Mouse (Mus musculus) stomach, postnatal 0 days (tissue): ENCODE results near the gene Ints12.

Experiments
- CTCF ChIP-seq: IDR thresholded peaks from 2 replicates; pipeline ENCODE4 v1.5.1; 2016; ENCODE audit warnings: antibody characterized with exemption, low read depth, mild to moderate bottlenecking, moderate library complexity
- EP300 ChIP-seq: optimal IDR thresholded peaks from 2 replicates; pipeline ENCODE3; 2016; ENCODE audit warnings: antibody characterized with exemption

- no peak for TF ChIP-seq EP300
- no peak for TF ChIP-seq CTCF
Measured at GRCm38 (mm10) chr3:133152831-133153230, 61.2 kb downstream of the Ints12 start.
